Mouse (Mus musculus): ENCODE results near the gene Gamt. TPM values are rescaled to one million over a fixed set of nuclear protein-coding genes. Genes with fewer than 3 reads are reported as not detected.

Gamt gene
- total and polyA plus RNA-seq, 2 experiments from 2014 or later, result 32.4 to 40.9 TPM

DNA sequence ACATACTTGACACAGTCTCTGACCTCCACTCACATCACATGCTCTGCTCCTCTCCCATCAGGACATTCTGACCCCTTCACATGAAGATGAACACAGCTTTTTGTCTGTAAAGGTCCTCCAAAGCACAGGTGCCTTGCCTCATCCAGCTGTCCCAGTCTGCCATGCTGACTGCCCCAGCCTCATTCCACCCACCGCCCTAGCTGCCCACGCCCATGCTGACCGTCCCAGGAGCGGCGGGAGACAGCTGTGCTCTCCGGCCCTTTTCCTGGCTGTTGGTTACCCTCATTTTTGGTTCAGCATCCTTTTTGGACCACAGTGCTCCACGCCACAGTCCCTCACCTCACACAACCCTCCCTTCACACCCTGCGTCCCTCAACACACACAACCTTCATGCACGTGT is 17.6 kb upstream of the Gamt start:
- Histone ChIP-seq H3K9ac (replicated peaks; ENCODE audit: low read length) (no peak overlapping the region), H3K9me3 (ENCODE audit: low read length) (no peaks in the 10 kb centered on the region), H3K27ac (no peak overlapping the region), H3K27me3 (ENCODE audit: insufficient read depth, low read length) (no peaks in the 10 kb centered on the region), H3K36me3 (ENCODE audit: insufficient read depth, low read length) (peaks cover 56% of the 10 kb centered on the region), H3K4me3 (ENCODE audit: low read length) (no peak overlapping the region), H3K4me1 (ENCODE audit: insufficient read depth, low read length) (no peaks in the 10 kb centered on the region), H3K4me2 (ENCODE audit: low read depth, low read length) (no peak overlapping the region)
- WGBS, result 94% methylated on average over 9 of the region's 9 CpGs
- DNase-seq (ENCODE audit: low spot score) (no peak), ATAC-seq (no peak)
- no peak for TF ChIP-seq CTCF (IDR thresholded peaks at IDR 0.05; ENCODE audit: low read depth)

DNA sequence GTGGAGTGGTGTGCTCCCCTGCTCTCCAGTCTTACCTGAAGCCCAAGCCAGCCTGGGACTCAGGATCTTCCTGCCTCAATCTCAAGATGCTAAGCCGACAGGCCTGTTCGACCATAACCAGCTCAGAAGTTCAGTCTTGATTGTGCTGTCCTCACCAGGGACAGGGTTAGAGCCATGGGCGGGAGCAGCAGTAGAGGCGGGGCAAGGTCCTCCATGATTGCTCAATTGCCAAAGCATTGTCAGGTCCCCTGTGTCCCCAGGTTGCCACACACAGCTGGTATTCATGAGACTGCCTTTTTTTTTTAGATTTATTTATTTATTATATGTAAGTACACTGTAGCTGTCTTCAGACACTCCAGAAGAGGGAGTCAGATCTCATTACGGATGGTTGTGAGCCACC is 15.4 kb upstream of the Gamt start:
- WGBS, result 91% methylated on average over 4 of the region's 5 CpGs
- no peaks in the 10 kb centered on the region for H3K4me1 ChIP-seq (ENCODE audit: insufficient read depth, low read length)
- ATAC-seq (no peak), DNase-seq (ENCODE audit: low spot score) (no peak)
- no peak overlapping the region for H3K9ac ChIP-seq (replicated peaks; ENCODE audit: low read length)
- H3K27ac ChIP-seq, result no peak overlapping the region
- no peak overlapping the region for H3K4me3 ChIP-seq (ENCODE audit: low read length)
- TF ChIP-seq CTCF (IDR thresholded peaks at IDR 0.05; ENCODE audit: low read depth), result no peak
- peaks cover 45% of the 10 kb centered on the region for H3K36me3 ChIP-seq (ENCODE audit: insufficient read depth, low read length)
- no peaks in the 10 kb centered on the region for H3K9me3 ChIP-seq (ENCODE audit: low read length)
- no peak overlapping the region for H3K4me2 ChIP-seq (ENCODE audit: low read depth, low read length)
- no peaks in the 10 kb centered on the region for H3K27me3 ChIP-seq (ENCODE audit: insufficient read depth, low read length)

DNA sequence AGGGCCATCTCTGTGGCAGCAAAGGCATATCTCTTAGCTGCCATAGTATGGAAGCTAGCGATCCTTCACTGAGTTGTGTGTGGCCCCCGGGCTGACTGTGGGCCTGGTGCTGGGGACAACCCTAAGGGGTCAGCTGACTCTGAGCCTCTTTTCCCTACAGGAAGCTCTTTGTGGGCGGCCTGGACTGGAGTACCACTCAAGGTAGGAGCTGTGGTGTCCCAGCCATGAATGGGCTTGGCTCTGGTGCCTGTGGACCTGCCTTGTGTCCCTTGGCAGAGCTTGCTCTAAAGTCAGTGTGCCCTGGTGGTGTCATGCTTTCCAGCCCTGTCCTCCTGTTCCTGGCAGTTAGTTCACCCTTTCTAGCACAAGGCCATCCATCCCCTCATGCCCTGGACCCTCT is 13.0 kb upstream of the Gamt start:
- no peak for TF ChIP-seq CTCF (IDR thresholded peaks at IDR 0.05; ENCODE audit: low read depth)
- Histone ChIP-seq H3K27ac (no peak overlapping the region), H3K4me1 (ENCODE audit: insufficient read depth, low read length) (peaks cover 6% of the 10 kb centered on the region; the same call in 1 of the 2 replicates), H3K9me3 (ENCODE audit: low read length) (no peaks in the 10 kb centered on the region), H3K27me3 (ENCODE audit: insufficient read depth, low read length) (no peaks in the 10 kb centered on the region), H3K36me3 (ENCODE audit: insufficient read depth, low read length) (peaks cover 31% of the 10 kb centered on the region), H3K4me3 (ENCODE audit: low read length) (no peak overlapping the region), H3K4me2 (ENCODE audit: low read depth, low read length) (no peak overlapping the region), H3K9ac (replicated peaks; ENCODE audit: low read length) (no peak overlapping the region)
- no peak for DNase-seq (ENCODE audit: low spot score)
- WGBS, result 89% methylated on average over 3 of the region's 3 CpGs
- ATAC-seq, result no peak

DNA sequence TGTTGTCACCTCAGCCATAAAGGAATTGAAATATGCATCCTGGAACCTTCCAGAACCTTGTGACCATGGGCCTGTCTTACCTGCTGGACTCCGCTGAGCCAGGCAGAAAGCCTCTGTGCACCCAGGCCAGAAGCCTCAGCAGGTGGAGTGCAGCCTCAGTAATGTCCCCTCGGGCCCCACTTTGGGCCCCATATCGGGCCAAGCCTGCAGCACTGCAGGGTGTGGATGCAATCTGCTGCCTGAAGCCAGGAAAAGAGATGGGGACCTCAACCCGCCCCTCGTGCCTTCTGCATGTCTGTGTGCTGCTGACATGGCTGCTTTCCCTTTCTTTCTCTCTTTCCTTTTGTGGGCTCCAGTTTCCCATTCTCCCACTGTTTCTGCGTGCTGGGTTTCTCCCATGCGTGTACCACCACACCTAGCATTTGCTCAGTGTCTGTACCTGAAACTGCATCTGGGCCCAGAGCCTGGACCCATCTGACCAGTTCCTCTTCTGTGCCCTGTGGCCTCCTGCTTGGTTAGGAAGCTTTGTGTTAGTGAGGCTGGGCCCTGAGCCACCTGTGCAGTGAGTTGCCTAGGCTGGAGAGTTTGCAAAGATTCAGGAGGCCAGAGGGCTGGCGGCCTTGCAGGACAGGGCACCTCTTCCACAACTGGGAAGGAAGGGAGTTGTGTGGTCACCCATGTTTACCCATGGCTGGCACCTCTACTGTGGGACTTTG is 11.2 kb upstream of the Gamt start:
- Histone ChIP-seq H3K27ac (no peak overlapping the region), H3K9me3 (ENCODE audit: low read length) (no peaks in the 10 kb centered on the region), H3K36me3 (ENCODE audit: insufficient read depth, low read length) (peaks cover 18% of the 10 kb centered on the region), H3K27me3 (ENCODE audit: insufficient read depth, low read length) (no peaks in the 10 kb centered on the region), H3K9ac (replicated peaks; ENCODE audit: low read length) (no peak overlapping the region; the same call in 1 of the 2 replicates), H3K4me3 (ENCODE audit: low read length) (no peak overlapping the region), H3K4me2 (ENCODE audit: low read depth, low read length) (no peak overlapping the region), H3K4me1 (ENCODE audit: insufficient read depth, low read length) (peaks cover 20% of the 10 kb centered on the region)
- WGBS, result 85% methylated on average over 8 of the region's 8 CpGs
- DNase-seq (ENCODE audit: low spot score), result no peak
- no peak for ATAC-seq
- TF ChIP-seq CTCF (IDR thresholded peaks at IDR 0.05; ENCODE audit: low read depth), result no peak

DNA sequence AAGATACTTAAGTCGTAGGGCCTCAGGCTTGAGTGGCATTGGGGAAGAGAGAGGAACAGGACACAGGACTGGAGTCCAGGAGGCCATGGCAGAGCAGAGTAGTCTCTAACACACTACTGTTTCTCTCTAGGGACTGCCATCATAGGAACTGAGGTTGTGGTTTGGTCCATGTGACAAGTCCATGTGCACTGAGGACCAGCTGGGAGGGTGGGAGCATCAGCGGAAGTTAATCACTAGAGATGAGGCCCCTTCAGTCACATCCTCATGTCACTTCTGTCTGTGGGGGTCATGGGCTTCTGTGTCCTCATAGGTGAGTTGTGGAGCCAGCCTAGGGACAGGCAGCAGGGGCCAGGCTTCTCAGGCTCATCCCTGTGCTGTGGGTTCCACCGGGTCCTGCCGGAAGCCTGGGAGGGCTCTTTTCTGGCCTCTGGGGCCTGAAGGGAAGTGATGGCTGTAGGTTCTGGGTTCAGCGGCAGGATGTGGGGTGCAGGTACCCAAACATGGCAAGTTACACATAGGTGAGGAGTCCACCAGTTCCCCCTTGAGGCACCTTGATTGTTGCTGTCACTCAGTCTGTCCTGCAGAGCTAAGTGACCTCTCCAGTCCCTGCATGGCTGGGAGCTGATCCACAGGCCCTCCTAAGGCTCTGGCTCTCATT is 10.5 kb upstream of the Gamt start:
- DNase-seq (ENCODE audit: low spot score) (no peak), ATAC-seq (no peak)
- Histone ChIP-seq H3K9me3 (ENCODE audit: low read length) (no peaks in the 10 kb centered on the region), H3K27ac (peak overlapping the region; percentile 37; the same call in 1 of the 2 replicates), H3K4me1 (ENCODE audit: insufficient read depth, low read length) (peaks cover 22% of the 10 kb centered on the region), H3K36me3 (ENCODE audit: insufficient read depth, low read length) (peaks cover 12% of the 10 kb centered on the region), H3K4me2 (ENCODE audit: low read depth, low read length) (no peak overlapping the region), H3K9ac (replicated peaks; ENCODE audit: low read length) (peak overlapping the region; percentile 28; the same call in 1 of the 2 replicates), H3K4me3 (ENCODE audit: low read length) (no peak overlapping the region), H3K27me3 (ENCODE audit: insufficient read depth, low read length) (no peaks in the 10 kb centered on the region)
- TF ChIP-seq CTCF (IDR thresholded peaks at IDR 0.05; ENCODE audit: low read depth), result no peak
- 73% methylated on average over 5 of the region's 5 CpGs for WGBS

DNA sequence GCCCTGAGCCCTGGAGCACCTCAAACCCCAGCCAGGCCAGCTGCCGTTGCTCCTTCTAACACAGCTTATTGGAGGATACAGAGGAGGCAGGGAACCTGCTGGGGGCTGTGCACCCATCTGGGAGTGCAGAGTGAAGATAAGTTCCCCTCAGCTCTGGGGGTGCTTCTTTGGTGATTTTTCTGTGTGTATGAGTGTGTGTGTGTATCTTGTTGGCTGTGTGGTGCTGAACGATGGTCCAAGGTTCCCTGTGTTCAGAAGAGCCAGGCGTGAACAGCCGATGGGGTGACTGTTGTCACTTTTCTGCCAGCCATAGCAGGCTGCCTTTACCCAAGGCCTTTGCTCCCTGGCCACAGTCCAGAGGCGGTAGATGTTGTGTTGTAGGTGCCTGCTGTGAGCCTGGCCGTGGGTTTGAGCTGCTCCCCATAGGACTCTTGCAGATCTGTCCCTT is 9.9 kb upstream of the Gamt start:
- Histone ChIP-seq H3K4me1 (ENCODE audit: insufficient read depth, low read length) (peaks cover 25% of the 10 kb centered on the region), H3K9me3 (ENCODE audit: low read length) (no peaks in the 10 kb centered on the region), H3K36me3 (ENCODE audit: insufficient read depth, low read length) (peaks cover 8% of the 10 kb centered on the region), H3K9ac (replicated peaks; ENCODE audit: low read length) (0 out of 2 replicates have a peak overlapping the region, but pooled peaks have one; percentile 28), H3K27ac (peak overlapping the region; percentile 37; the same call in 1 of the 2 replicates), H3K4me2 (ENCODE audit: low read depth, low read length) (no peak overlapping the region), H3K27me3 (ENCODE audit: insufficient read depth, low read length) (no peaks in the 10 kb centered on the region), H3K4me3 (ENCODE audit: low read length) (no peak overlapping the region)
- WGBS, result 54% methylated on average over 6 of the region's 6 CpGs
- TF ChIP-seq CTCF (IDR thresholded peaks at IDR 0.05; ENCODE audit: low read depth), result no peak
- ATAC-seq, result no peak
- no peak for DNase-seq (ENCODE audit: low spot score)

All from hindbrain, postnatal 0 days (tissue).